Mouse (Mus musculus): Measurements from ENCODE around the gene Serpinb8. TPM values are rescaled to one million over a fixed set of nuclear protein-coding genes. Genes with fewer than 3 reads are reported as not detected.

The Serpinb8 gene
- polyA plus RNA-seq, 1 experiment from 2014 or later, result 1.1 TPM

Other genes starting within 250 kb of the Serpinb8 start
- gene Serpinb11, start 228.8 kb upstream of the Serpinb8 start, polyA plus RNA-seq (2015; fragmentation: Nextera tagmentation; extraction: Ambion mirVana), result not detected in 2 replicates
- 0.16 TPM in 1 of 2 replicates, not detected in the other for gene Serpinb7, start 190.4 kb upstream of the Serpinb8 start, polyA plus RNA-seq (2015; fragmentation: Nextera tagmentation; extraction: Ambion mirVana)
- 0.08 TPM in 1 of 2 replicates, not detected in the other for gene Serpinb2, start 78.6 kb upstream of the Serpinb8 start, polyA plus RNA-seq (2015; fragmentation: Nextera tagmentation; extraction: Ambion mirVana)

Data from hindbrain, embryonic 15.5 days (tissue).